Comparison of ENCODE assay signal across 8 mouse cellular contexts in genomic region chr1:34435371-34436120, GRCm38 (mm10). TPM values are rescaled to one million over a fixed set of nuclear protein-coding genes. Genes with fewer than 3 reads are reported as not detected.
DNase-seq lines count a peak whose midpoint lies in the region; ATAC-seq and TF ChIP-seq lines count a peak whose summit lies in the region.

No protein-coding gene starts in this region.

- no peak for TF ChIP-seq POLR2A in small intestine, adult 2 months (IDR thresholded peaks at IDR 0.05; ENCODE audit: low read depth, low read length)

- H3K9me3 ChIP-seq in lung, embryonic 16.5 days (ENCODE audit: control insufficient read depth, low read length): peaks cover 20% of the 10 kb centered on the region
- peaks cover 18% of the 10 kb centered on the region for H3K9me3 ChIP-seq in embryonic facial prominence, embryonic 12.5 days
- 0 out of 2 replicates have a peak, but pooled peaks cover 12% of the 10 kb centered on the region for H3K9me3 ChIP-seq in intestine, postnatal 0 days (ENCODE audit: control insufficient read depth)

- peaks cover 14% of the 10 kb centered on the region for H3K4me1 ChIP-seq in lung, embryonic 16.5 days (replicated peaks; ENCODE audit: control insufficient read depth, insufficient read depth, low read length)
- 0 out of 2 replicates have a peak, but pooled peaks cover 7% of the 10 kb centered on the region for H3K4me1 ChIP-seq in embryonic facial prominence, embryonic 12.5 days
- H3K4me1 ChIP-seq in intestine, postnatal 0 days (replicated peaks; ENCODE audit: control insufficient read depth, insufficient read depth, low read length): no peaks in the 10 kb centered on the region; the same call in 1 of the 2 replicates
- peaks cover 10% of the 10 kb centered on the region; the same call in 1 of the 2 replicates for H3K4me1 ChIP-seq in small intestine, adult 2 months (ENCODE audit: control insufficient read depth, insufficient read depth, insufficient read length, low read length)

- no peak for TF ChIP-seq CTCF in intestine, postnatal 0 days (IDR thresholded peaks at IDR 0.05; ENCODE audit: low read depth)
- TF ChIP-seq CTCF in small intestine, adult 2 months (IDR thresholded peaks at IDR 0.05; ENCODE audit: extremely low read depth, insufficient read length, insufficient replicate concordance, low read depth, low read length): no peak

- H3K27ac ChIP-seq in lung, embryonic 16.5 days (ENCODE audit: low read length): peak overlapping the region; percentile 70
- peak overlapping the region; percentile 81 for H3K27ac ChIP-seq in embryonic facial prominence, embryonic 12.5 days
- 0 out of 2 replicates have a peak overlapping the region, but pooled peaks have one; percentile 35 for H3K27ac ChIP-seq in intestine, postnatal 0 days (ENCODE audit: low read depth, low read length)
- H3K27ac ChIP-seq in small intestine, adult 2 months (ENCODE audit: insufficient read depth, low read depth, low read length): peak overlapping the region; percentile 52; the same call in 1 of the 2 replicates

- peak overlapping the region; percentile 73 for H3K9ac ChIP-seq in lung, embryonic 16.5 days (ENCODE audit: low read length)
- H3K9ac ChIP-seq in embryonic facial prominence, embryonic 12.5 days: peak overlapping the region; percentile 60; the same call in 1 of the 2 replicates
- peak overlapping the region; percentile 45; the same call in 1 of the 2 replicates for H3K9ac ChIP-seq in intestine, postnatal 0 days (ENCODE audit: low read depth, low read length)

- WGBS in lung, embryonic 16.5 days: 28% methylated on average over 8 of the region's 8 CpGs
- WGBS in embryonic facial prominence, embryonic 12.5 days: 32% methylated on average over 8 of the region's 8 CpGs
- WGBS in intestine, postnatal 0 days: 28% methylated on average over 8 of the region's 8 CpGs
- WGBS in small intestine, adult 2 months: 45% methylated on average over 8 of the region's 8 CpGs

- H3K36me3 ChIP-seq in lung, embryonic 16.5 days (ENCODE audit: control insufficient read depth, insufficient read depth, low read length): peaks cover 13% of the 10 kb centered on the region
- H3K36me3 ChIP-seq in embryonic facial prominence, embryonic 12.5 days: peaks cover 21% of the 10 kb centered on the region
- 0 out of 2 replicates have a peak, but pooled peaks cover 5% of the 10 kb centered on the region for H3K36me3 ChIP-seq in intestine, postnatal 0 days (ENCODE audit: control insufficient read depth, insufficient read depth)
- H3K36me3 ChIP-seq in small intestine, adult 2 months (ENCODE audit: control insufficient read depth, insufficient read depth, low read length): no peaks in the 10 kb centered on the region

- ATAC-seq in lung, embryonic 16.5 days (ENCODE audit: low read depth): no peak
- ATAC-seq in embryonic facial prominence, embryonic 12.5 days (ENCODE audit: insufficient number of reproducible peaks, insufficient read depth, low FRiP score, low TSS enrichment): no peak
- no peak for ATAC-seq in intestine, postnatal 0 days

- H3K27me3 ChIP-seq in lung, embryonic 16.5 days (ENCODE audit: control insufficient read depth, insufficient read depth, low read depth, low read length): no peaks in the 10 kb centered on the region
- H3K27me3 ChIP-seq in embryonic facial prominence, embryonic 12.5 days: no peaks in the 10 kb centered on the region
- no peaks in the 10 kb centered on the region for H3K27me3 ChIP-seq in intestine, postnatal 0 days (replicated peaks; ENCODE audit: control insufficient read depth, insufficient read depth, low read length)
- H3K27me3 ChIP-seq in small intestine, adult 2 months (ENCODE audit: control insufficient read depth, insufficient read depth, low read length): no peaks in the 10 kb centered on the region

- H3K4me3 ChIP-seq in lung, embryonic 16.5 days (ENCODE audit: low read length): peak overlapping the region; percentile 72
- peak overlapping the region; percentile 56 for H3K4me3 ChIP-seq in embryonic facial prominence, embryonic 12.5 days
- H3K4me3 ChIP-seq in intestine, postnatal 0 days (ENCODE audit: low read depth, low read length): peak overlapping the region; percentile 66
- no peak overlapping the region; the same call in 1 of the 2 replicates for H3K4me3 ChIP-seq in small intestine, adult 2 months (ENCODE audit: low read depth, low read length)

- DNase-seq in lung, postnatal 10 days: no peak
- no peak for DNase-seq in right cerebral cortex, adult 2 months (ENCODE audit: low spot score in 2 of 2)
- no peak for DNase-seq in adrenal gland, postnatal 4 days (ENCODE audit: low spot score in 2 of 2)
- DNase-seq in thymus, adult 18-20 months: no peak

- peak overlapping the region; percentile 68 for H3K4me2 ChIP-seq in lung, embryonic 16.5 days (ENCODE audit: low read depth, low read length)
- peak overlapping the region; percentile 61 for H3K4me2 ChIP-seq in embryonic facial prominence, embryonic 12.5 days (replicated peaks)
- peak overlapping the region; percentile 80 for H3K4me2 ChIP-seq in intestine, postnatal 0 days (replicated peaks; ENCODE audit: low read depth)

RNA-seq across cellular contexts. Expression of gene Ccdc115, which starts 3.9 kb away (rescaled TPM):
- polyA plus RNA-seq in lung, embryonic 16.5 days (2015; fragmentation: Nextera tagmentation; extraction: Ambion mirVana): 50.8 and 54.6 TPM in 2 replicates
- 51.0 and 52.1 TPM in 2 replicates for polyA plus RNA-seq in embryonic facial prominence, embryonic 12.5 days (2016; fragmentation: Nextera tagmentation; extraction: Ambion mirVana)
- polyA plus RNA-seq in intestine, postnatal 0 days (2015; fragmentation: Nextera tagmentation; extraction: Ambion mirVana): 34.8 and 35.3 TPM in 2 replicates
- 12.5 and 12.6 TPM in 2 replicates for polyA plus RNA-seq in small intestine, adult 2 months (2012; rRNA removed)
- 10 to 100 TPM; 26.6 to 27.7 TPM for total RNA-seq in adrenal gland, postnatal 4 days (2021)

RNA-seq across cellular contexts. Expression of gene Imp4, which starts 4.1 kb away (rescaled TPM):
- polyA plus RNA-seq in lung, embryonic 16.5 days (2015; fragmentation: Nextera tagmentation; extraction: Ambion mirVana): 73.8 and 79.4 TPM in 2 replicates
- polyA plus RNA-seq in embryonic facial prominence, embryonic 12.5 days (2016; fragmentation: Nextera tagmentation; extraction: Ambion mirVana): 88.4 and 90.3 TPM in 2 replicates
- 47.5 and 50.5 TPM in 2 replicates for polyA plus RNA-seq in intestine, postnatal 0 days (2015; fragmentation: Nextera tagmentation; extraction: Ambion mirVana)
- 19.3 and 45.4 TPM in 2 replicates for polyA plus RNA-seq in small intestine, adult 2 months (2012; rRNA removed)
- total RNA-seq in adrenal gland, postnatal 4 days (2021): 10 to 100 TPM; 58.2 to 62.2 TPM

RNA-seq across cellular contexts. Expression of gene Ptpn18, which starts 24.0 kb away (rescaled TPM):
- polyA plus RNA-seq in lung, embryonic 16.5 days (2015; fragmentation: Nextera tagmentation; extraction: Ambion mirVana): 43.2 and 44.0 TPM in 2 replicates
- 9.9 and 14.1 TPM in 2 replicates for polyA plus RNA-seq in embryonic facial prominence, embryonic 12.5 days (2016; fragmentation: Nextera tagmentation; extraction: Ambion mirVana)
- 35.3 and 40.4 TPM in 2 replicates for polyA plus RNA-seq in intestine, postnatal 0 days (2015; fragmentation: Nextera tagmentation; extraction: Ambion mirVana)
- polyA plus RNA-seq in small intestine, adult 2 months (2012; rRNA removed): 242 and 351 TPM in 2 replicates
- total RNA-seq in adrenal gland, postnatal 4 days (2021): 10 to 100 TPM; 10.4 to 10.9 TPM
